Mouse (Mus musculus) thymus, adult 2 months (tissue): ENCODE measurements around the gene a.
"Not testable (repeated sequence)": the region's sequence is repeated elsewhere in the genome, so short reads cannot be mapped to it uniquely, and the experiment has no call there.

Experiments
- CTCF ChIP-seq: fragments of 200-500 bp; IDR thresholded peaks from 2 replicates; pipeline ENCODE4 v1.5.1; 2012; ENCODE audit warnings: mild to moderate bottlenecking, control low read depth, low read length, moderate library complexity, borderline replicate concordance; ENCODE audit not compliant: control insufficient read depth, poor library complexity, insufficient read depth; ENCODE audit errors: extremely low read depth
- POLR2A ChIP-seq: fragments of 200-500 bp; IDR thresholded peaks from 2 replicates; pipeline ENCODE4 v1.6.1; 2012; ENCODE audit warnings: mild to moderate bottlenecking, low read length, control low read depth, moderate library complexity; ENCODE audit not compliant: control insufficient read depth, poor library complexity, insufficient read depth; ENCODE audit errors: extremely low read depth

DNA sequence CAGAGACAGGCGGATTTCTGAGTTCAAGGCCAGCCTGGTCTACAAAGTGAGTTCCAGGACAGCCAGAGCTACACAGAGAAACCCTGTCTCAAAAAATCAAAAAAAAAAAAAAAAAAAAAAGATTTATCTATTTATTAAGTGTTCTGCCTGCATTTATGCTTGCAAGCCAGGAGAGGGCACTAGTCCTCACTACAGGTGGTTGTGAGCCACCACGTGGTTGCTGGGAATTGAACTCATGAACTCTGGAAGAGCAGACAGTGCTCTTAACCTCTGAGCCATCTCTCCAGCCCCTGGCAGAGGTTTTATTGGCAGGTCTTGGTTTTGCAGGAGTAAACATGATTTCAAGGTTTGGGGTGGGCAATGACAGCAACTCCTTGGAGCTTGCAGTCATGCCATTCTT lies 117.0 kb downstream of the a start:
- not testable (repeated sequence) for TF ChIP-seq POLR2A, CTCF
